Mouse (Mus musculus): ENCODE results near the gene Abhd12. TPM values are rescaled to one million over a fixed set of nuclear protein-coding genes. Genes with fewer than 3 reads are reported as not detected.
A peak's percentile ranks its signal among the peaks of the same experiment; 100 is the strongest.

Gene Abhd12
- polyA plus RNA-seq, 1 experiment = 249 TPM

DNA sequence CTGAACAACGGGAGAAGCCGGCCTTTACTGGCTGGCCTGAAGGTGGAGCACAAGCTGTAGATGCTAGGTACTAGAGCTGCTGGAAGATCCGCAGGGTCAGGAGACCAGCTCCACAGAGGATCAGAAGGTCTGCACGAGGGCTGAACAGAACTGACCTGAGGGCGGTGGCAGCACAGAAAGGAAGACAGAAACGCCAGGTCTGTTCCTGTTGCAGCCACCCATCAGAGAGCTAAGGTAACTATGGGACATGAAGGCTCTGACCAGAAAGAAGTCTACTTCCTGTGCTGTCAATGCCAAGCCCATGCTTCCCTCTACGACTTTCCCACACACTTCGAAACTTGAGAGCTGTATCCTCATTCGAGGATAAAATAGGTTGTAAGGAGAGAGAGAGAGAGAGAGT, 53.3 kb downstream of the Abhd12 start:
- no peak for DNase-seq (ENCODE audit: low spot score)

DNA sequence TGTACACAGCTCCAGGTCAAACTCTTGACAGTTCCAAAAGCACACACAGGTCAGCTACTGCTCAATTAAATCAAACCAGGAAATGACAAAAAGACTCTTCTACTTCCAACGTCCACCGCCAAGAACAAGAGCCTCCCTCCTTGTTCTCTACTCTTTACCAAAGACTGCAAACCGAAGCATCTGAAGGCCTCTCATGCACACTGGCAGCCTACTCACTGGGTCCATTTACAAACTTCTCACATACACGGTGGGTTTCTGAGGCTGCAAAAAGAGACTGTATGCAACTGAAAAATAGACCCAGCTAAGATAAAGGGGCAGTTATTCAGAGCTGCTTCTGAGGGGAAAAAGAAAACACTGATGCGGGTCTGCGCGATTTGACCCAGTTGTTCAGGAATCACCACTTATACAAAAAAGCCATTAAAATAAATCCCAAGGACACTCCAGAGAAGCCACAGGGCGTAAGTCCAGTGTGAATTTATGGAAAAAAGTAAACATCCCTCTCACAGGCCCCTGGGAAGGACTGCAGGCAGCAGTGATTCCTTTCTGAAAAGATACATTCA, 57.0 kb downstream of the Abhd12 start:
- DNase-seq (ENCODE audit: low spot score) = no peak

DNA sequence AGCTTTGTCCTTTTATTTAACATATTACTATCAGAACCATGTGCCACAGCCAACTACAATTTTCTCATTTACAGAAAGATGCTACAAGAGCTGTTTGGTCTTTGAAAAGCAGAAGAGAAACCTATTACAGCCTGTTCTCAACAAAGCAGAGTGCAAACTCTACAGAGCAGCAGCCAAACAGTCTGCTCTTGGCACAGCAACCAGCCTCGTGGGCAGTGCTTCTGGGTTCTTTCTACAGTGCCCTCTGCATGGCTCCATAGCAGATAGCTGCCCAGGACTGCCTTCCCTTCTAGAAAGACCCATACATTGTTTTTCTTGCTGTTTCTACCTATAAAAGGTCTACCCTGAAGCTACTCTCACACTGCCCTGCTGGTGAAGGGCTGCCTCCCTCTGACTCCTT, 59.7 kb downstream of the Abhd12 start:
- peak; percentile 15 for DNase-seq (ENCODE audit: low spot score)

DNA sequence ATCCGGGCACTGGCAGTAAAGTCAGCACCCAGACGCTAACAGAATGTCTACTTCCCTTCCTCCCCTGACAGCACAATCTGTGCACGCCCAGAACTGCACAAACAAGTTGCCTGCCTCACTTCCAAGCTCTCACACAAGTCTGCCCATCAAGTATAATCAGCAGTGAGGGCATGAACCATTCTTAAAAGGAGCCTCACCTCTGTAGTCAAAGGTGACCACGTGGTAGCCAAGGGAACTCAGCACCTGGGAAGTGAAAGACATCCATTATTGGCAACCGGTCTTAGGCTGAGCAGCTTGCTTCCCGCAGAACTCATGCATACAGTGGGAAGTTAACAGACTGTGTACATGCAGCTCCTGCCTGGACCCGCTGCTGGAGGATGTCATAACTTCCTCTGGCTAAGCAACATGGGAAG, 62.5 kb downstream of the Abhd12 start:
- DNase-seq (ENCODE audit: low spot score) = peak; percentile 30

DNA sequence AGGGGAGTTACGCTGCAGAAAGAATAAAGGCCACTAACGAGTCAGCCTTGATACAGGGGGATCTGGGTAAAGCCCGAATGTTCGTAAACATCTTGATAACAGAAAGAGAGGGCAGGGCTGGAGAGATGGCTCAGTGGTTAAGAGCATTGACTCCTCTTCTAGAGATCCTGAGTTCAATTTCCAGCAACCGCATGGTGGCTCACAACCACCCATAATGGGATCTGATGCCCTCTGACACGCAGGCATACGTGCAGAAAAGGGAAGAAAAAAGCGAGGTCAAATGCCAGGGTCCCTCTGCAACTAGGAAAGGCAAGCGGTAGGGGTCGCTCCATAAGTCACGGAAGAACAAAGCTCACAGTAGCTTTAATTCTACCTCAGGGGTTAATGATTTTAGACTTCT, 63.4 kb downstream of the Abhd12 start:
- DNase-seq (ENCODE audit: low spot score) = peak; percentile 18

DNA sequence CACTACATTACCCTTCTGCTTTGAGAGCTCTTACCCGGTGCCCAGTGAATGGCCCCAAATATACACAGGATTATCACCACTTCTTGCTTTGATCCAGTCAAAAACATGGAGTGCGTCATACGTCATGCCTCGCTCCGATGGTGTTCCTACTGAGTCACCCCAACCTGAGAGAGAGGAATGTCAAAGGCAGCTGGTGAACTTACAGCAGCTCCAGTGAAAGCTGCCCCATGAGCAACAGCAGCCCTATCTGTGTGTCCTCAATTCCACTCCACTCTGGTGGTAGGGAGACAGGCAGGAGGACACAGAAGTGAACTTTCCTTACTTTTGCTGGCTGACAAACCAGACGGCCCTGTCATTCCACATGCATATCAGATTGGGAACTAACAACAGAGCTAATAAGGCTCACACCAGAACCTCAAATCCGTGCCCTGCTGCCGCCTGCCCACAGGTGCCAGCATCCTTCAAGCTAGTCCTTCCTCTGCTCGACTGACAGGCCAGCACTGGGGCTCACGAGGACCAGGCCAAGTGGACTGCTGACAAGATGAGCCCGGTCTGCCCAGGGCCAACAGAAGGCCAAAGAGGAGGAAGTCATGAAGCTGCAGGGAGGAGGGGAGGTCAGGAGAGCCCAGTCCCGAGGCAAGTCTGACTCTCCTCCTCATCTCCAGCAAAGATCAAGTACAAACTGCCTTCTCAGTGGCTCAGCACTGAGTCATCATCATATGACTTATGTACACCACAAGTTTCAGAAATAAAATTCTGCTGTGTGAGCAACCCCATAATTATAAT, 64.7 kb downstream of the Abhd12 start:
- peak; percentile 57 for DNase-seq (ENCODE audit: low spot score)

DNA sequence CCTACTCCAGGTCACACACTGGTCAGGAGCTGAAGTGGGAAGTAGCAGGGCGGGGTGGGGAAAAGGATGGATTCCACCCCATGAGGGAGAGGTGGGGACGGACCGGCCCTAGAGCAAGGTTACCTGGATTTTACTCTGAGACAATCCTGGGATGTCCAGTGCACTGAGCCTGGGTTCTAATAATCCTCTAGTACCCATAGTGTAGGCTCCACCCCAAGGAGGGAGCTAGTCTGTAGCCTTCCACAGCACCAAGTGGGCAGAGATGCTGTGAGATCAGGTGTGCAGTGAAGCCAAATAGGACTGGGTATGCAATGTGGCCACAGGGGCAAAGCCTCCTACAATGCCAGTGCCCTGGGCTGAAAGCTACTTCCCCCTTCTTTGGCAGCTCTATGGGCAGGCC, 66.8 kb downstream of the Abhd12 start:
- peak; percentile 20 for DNase-seq (ENCODE audit: low spot score)

DNA sequence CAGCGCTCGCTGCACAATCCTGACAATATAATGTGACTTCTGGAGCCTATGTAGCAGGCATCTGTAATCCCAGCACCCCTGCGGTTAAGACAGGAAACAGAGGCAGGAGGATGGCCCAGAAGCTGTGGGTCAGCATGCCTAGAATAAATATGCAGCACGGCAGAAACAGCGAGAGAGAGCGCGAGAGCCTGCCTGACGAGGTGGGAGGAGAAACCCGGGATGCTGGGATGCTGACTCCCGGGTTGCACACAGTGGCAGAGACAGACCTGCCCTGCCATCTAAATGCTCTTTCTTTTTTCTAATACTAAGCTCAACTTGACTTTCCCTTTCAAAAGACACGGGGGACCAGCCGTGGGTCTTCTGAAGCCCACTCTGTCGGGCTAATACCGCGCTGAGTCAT, 67.6 kb downstream of the Abhd12 start:
- peak; percentile 19 for DNase-seq (ENCODE audit: low spot score)

DNA sequence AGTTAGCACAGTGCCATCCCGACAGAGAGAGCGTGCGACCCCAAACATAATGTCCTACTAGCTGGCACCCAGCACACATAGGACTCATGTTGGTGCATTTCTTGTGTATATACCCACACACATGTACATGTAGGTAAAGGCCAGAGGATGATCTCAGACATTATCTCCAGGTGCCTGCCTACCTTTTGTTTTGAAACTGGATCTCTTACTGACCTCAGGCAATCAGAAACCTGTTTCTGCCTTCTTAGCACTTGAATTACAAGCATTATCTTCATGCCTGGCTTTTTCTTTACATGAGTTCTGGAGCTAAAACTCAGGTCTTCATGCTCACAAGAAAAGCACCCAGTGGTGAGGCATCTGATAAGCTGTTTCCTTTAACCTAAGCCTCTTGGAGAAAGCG, 68.6 kb downstream of the Abhd12 start:
- no peak for DNase-seq (ENCODE audit: low spot score)

DNA sequence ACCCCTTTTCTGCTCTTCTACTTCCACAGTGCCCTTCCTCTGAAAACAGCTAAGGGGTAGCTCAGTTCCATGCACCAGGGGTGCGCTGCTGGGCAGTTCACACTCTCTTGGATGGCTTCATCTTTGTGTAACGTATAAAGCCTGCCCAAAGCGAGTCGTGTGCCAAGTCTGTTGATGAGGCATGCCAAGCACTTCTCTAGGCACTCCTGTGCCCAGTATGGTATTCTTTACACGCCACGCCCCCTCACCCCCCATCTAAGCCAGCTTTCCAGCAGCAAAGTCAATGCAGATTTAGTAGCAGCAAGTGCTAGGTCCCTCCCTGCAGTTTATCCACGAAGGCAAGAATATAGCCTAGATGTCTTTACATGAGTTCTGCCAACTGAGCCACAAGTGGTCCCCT, 69.9 kb downstream of the Abhd12 start:
- DNase-seq (ENCODE audit: low spot score) = no peak

DNA sequence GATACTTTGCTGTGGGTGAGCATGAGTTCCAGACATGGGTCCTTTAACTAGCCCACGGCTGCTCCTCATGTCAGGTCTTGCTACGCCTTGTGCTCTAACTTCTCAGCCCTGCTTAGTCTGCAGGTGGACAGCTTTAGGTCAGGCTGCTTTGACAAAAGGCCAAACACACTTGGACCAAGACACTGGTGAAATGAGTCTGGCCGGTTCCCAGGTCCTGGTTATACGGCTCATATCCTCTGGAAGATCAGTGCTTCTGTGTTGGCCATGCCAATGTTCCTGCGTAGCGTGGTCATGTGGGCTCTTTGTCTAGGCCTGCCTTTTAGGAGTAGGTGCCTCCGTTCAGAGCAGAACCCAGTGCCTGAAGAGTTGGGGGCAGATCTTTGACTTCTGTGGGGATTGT, 72.5 kb downstream of the Abhd12 start:
- DNase-seq (ENCODE audit: low spot score) = no peak

DNA sequence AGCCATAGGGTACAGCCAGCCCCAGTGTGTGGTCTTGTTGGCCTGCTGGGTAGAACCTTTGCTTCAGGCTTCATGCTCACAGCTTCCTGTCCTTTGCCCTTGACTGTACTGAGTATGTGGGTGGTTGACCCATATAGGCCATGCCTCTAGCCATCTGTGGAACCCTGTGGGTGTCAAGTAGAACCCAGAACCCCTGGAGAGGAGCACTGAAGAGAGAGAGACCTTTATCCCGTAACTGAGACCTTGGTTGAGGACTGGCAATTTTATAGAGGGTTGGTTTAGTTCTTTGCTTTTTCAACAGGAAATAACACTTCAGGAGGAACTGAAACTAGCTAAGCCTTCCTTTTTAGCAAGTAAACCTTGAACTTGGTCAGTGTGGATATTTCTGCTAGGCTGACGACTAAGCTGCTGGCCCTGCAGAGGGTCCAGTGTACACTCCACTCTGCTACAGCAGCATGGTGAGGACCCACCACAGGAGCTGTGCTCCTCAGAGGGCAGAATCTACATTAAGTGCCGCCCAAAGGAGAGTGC, 73.6 kb downstream of the Abhd12 start:
- DNase-seq (ENCODE audit: low spot score) = no peak

DNA sequence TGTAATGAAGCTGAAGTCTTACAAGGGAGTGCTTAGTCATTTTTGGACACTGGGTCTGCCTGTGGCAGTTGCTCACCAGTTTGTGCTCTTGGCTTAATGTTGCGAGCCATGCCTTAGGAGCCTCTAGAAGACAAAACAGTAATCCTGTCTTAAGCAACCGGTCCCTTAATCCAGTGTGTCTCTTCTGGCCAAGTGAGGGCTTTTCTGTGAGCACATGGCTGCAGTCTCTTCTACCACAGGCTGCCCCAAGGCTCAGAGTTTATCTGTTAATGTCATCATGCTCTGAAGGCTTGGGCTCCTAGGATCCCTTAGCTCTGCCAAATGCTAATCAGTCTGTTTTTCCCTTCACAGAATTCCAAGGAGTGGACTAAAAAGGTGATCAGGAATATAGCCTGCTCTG, 74.5 kb downstream of the Abhd12 start:
- no peak for DNase-seq (ENCODE audit: low spot score)

DNA sequence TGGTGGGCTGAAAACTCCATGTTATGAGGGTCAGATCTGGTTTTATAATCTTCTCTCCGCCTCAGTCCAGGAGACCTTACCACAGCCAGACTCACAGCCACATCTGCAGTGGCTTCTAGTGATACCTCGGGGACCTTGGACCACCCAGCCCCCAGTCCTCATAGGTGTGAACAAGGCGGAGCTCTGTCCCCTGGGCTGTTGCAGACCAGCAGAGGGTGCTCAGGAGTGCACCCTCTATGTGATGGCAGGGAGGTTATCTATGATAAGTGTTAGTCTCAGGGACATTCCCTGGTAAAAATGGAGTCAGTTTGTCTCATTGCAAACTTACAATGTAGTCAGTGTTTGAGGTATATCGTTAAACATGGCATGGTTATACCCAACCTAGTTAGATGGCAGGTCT, 75.9 kb downstream of the Abhd12 start:
- no peak for DNase-seq (ENCODE audit: low spot score)

DNA sequence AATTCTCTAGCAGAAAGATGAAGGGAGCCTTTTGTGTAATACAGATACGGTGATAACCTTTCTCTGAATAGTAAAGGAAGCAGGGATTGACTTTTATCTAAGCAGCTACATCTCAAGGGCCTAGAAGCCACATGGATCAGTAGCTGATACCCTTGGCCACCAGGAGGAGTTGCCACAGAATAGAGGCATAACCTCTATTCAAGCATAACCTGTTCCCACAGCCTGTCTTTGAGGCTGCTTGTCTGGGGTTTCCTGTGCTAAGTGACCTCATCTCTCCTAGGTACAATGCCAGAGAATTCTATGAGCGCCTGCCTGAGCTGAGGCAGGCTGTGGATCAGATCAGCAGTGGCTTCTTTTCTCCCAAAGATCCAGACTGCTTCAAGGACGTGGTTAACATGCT, 76.4 kb downstream of the Abhd12 start:
- DNase-seq (ENCODE audit: low spot score) = no peak

DNA sequence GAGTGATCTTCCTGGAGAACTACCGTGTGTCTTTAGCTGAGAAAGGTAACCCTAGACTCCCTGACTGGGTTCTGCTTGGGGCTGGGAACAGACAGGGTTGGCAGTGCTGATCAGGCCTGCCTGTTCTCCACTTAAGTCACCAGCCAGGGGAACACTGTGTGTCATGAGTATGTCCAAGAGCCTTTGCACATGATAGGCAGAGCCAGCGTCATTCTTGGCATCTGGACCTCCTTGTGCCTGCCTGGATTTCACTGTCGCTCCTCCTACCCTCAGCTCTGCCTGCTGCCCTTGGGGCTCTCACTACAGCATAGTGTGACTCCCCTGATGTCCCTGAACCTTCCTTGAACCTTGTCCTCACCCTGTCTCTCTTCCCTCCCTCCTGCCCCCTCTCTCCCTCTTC, 78.1 kb downstream of the Abhd12 start:
- no peak for DNase-seq (ENCODE audit: low spot score)

DNA sequence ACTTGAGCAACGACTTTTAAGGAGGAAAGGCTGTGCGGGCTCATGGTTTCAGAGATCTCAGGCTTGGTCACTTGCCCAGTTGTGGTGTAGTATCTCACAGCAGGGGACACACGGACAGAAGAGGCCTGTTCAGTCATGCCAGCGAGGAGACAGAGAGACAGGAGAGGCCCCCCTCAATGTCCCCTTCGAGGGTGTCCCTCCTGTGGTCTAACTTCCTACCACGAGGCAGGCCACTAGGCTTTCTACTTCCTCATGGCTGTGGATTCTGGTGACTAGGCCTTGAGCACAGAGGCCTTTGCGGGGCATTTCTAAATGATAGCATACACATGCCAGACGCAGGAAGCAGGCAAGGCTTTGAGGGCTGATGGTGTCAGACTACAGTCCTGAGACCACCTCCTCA, 81.6 kb downstream of the Abhd12 start:
- no peak for DNase-seq (ENCODE audit: low spot score)

DNA sequence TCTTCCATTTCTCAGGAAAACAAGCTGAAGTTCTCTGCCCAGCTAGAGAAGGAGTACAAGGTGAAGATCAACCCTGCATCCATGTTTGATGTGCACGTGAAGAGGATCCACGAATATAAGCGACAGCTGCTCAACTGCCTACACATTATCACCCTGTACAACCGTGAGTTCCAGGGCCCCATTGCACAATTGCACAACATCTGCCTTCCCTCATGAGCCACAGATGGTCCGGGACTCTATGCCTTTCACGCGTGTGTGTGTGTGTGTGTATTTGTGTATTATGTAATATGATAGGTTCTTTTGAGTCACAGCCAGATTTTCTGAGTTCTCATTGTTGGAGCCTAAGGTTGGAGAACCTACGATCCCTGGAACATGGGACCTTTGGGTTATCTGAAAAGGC, 83.8 kb downstream of the Abhd12 start:
- no peak for DNase-seq (ENCODE audit: low spot score)

DNA sequence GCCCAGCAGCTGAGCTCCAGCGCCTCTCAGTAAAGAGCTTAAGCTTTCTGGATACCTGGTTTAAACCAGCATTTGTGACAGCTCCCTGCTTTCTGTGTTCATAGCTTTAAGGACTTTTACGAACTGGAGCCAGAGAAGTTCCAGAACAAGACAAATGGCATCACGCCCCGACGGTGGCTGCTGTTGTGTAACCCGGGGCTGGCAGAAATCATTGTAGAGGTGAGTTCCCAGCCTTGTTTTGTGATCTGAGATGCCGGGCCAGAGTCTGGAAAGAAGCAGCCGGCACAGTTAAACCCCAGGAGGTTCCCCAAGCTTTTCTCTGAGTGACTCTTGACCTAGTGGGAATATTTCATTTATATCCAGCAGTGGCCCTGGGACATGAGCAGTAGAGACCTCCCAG, 85.8 kb downstream of the Abhd12 start:
- no peak for DNase-seq (ENCODE audit: low spot score)

DNA sequence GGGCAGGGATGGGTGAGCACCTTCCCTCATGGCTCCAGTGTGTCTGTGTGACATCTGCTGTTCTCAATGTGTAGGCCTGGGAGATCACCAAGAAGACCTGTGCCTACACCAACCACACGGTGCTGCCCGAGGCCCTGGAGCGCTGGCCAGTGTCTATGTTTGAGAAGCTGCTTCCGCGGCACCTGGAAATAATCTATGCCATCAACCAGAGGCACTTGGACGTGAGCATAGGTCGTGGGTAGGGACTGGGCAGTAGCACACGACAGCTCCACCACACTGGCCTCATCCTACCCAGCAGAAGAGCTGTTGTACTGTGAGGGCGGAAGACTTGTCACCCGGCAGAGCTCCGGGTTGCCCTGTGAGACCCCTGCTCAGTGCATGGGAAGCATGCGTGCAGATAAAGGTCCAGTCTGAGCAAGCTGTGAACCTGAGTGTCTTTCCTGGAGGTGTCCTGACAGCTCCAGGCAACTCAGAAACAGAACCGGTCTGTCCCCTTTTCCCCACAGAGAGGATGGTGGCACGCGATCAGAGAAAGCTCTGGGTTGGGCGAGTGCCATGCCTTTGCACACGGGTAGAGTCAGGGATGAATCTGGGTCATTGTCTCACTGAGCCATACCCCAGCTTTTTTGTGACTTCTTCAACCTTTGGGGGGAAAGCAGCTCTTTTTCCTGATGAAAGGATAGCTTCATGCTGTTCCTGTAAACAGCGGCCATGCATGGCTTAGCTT, 87.7 kb downstream of the Abhd12 start:
- DNase-seq (ENCODE audit: low spot score) = peak; percentile 46

DNA sequence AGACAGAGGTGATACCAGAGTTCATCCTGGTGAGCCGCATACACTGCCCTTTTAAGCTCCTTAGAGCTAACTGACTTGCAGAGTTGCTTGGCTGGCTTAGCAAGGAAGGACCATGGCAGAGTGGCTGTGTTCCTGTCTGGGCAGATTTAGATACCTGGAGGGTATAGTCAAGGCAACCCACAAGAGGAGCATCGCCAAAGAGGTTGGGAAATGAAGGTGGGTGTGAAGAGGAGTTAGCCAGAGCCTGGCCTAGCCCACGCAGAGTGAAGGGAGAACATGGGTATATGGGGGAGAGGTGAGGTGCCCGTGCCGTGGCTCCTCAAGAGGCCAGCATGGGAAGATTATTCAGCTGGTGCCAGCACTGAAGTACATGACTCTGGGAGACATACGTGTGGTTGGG, 91.7 kb downstream of the Abhd12 start:
- DNase-seq (ENCODE audit: low spot score) = no peak

DNA sequence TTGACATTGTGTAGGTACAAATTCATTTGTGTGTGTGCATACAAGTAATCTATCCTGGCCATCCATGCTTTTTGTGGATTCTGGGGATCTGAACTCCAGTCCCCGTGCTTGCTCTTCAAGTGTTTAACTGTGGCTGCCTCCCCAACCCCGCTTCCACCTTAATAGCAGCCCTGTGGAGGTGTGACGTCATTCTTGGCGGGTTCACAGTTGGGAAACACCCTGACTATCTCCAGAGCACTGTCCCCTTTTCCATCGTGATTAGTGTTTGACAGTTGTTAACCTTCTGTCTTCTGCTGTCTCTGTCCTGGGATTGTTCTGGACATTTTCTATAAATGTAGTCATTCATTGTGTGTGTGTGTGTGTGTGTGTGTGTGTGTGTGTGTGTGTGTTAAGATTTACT, 93.9 kb downstream of the Abhd12 start:
- no peak for DNase-seq (ENCODE audit: low spot score)

DNA sequence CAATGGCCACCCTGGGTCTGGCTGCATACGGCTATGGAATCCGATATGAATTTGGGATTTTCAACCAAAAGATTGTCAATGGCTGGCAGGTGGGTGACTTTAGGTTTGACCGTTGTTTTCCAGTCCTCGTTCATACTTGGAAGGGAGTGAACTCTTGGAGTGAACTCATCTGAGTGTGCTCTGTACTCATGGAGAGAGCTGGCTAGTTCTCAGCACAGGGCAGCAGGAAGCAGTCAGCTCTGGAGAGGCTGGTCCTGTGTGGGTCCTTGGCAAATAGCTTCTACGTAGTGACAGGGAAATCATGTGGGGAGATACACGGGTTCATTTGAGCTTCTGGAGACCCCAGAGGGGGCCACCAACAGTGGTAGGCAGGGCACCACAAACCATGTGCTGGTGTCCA, 95.7 kb downstream of the Abhd12 start:
- no peak for DNase-seq (ENCODE audit: low spot score)

Data from urinary bladder, adult 2 months (tissue).